Mouse (Mus musculus): Measurements from ENCODE around the gene Tmem132a.

Tmem132a gene

DNA sequence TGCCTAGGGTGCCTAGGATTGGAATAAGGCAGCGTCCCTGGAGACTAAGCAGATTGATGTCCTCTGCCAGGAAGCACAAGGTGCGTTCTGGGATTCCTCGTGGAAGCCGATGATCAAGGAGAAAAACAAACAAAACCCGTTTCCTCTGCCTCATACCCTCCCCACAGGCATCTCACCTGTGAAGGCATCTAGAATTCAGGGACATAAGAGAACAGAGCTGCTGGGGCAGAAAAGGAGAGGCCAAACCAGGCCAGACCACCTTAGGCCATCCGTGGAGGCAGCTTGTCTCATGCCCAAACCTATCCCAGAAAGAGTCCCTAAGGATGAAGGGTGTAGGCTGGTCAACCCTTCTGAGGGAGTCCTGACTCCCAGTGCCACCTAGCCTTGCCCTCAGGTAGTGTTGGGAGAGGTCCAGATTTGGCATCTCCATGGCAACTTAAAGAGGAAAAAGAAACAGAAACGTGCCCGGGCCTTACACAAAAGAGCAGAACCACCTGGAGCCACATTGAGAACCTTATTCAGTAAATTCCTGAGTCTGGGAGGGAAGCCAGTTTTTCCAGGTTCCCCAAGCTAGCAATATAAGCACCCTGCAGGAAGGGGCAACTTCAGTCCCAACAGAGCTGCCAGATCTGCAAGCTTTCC lies at the start of gene Tmem132a:
Tmem132a (minus strand) TSS at position 55 of the 642 bp plus-strand sequence.
- no peak for DNase-seq

DNA sequence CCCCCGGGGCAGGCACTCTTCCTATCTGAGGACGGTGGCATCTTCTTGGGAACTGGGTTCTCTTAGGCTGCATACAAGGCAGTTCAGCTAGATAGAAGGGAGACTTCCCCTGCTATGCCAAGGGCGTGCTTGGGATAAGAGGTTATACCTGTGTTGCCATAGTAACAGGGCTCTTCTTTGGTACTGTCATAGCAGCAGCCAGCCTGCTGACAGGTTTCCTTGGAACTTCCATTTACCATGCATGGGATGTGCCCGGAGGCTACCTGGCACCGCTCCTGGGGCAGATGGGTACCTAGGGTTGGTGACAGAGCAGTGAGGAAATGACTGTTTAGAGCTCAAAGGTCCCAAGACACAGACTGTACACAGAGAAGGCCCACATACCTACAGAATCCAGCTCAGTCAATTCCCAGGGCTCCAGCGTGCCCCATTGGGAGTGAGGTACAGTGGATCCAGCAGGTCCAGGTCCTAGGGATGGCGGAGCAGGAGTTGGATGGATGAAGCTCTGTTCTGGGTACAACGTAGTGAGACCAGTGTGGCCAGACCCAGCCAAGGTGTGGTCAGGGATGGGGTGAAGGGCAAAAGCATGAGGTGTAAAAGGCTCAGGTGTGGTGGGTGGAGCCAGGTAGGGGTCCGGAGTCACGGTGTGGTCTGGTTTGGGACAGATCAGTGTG lies 48.7 kb upstream of the Tmem132a start:
- DNase-seq: no peak

DNA sequence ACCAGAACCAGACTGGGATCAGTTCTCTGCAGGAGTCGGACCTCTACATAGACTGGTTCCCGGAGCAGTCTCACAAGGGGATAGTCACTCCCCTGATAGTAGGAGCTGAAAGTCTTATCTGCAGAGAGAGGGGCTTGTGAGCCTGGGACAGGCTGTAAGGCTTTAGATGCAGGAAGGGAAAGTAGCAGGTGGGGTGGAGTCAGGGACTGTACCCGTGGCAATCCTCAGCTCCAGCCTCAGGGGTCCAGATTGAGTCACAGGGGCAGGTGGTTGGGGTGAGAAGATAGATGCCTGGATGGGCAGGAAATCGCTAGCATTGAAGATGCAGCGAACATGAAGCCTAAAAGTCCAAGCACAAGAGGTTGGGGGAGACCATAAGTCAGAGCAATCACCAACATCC lies 46.8 kb upstream of the Tmem132a start:
- DNase-seq: no peak

DNA sequence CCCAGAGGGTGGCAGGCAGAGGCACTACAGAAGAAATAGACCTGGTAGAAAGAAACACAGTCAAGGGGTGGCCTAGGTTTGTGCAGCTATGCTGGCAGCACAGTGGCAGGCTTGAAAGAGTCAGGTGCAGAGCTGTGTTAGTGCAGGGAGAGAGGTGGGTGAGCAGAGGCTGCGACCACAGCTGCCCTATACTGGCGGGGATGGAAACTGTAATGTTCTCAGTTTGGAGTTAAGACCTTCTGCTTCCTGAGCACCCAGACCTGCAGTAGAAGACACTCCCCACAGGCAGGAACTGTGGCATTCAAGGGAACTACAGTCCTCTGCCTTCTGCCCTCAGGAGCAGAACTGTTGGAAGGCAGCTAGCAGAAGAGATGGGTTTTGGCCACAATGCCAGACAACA lies 45.1 kb upstream of the Tmem132a start:
- no peak for DNase-seq

DNA sequence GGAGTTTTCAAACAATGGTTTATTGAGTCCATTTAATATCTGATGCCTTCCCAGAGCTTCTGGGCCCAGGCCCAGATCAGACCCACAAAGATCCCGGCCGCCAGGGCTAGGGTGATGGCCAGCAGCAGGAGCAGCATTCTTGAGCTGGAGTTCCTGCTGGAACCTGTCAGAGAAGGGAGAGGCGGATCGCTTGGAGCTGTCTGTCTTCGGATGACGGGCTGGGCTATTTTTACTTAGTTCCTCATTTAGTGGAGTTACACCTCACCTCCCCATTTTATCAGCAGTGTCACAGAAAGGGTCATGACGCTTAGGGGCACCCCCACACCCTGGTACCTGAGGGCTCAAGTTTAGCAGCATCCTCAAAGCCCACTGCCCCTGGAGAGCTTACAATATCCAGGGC lies 44.6 kb upstream of the Tmem132a start:
- no peak for DNase-seq

DNA sequence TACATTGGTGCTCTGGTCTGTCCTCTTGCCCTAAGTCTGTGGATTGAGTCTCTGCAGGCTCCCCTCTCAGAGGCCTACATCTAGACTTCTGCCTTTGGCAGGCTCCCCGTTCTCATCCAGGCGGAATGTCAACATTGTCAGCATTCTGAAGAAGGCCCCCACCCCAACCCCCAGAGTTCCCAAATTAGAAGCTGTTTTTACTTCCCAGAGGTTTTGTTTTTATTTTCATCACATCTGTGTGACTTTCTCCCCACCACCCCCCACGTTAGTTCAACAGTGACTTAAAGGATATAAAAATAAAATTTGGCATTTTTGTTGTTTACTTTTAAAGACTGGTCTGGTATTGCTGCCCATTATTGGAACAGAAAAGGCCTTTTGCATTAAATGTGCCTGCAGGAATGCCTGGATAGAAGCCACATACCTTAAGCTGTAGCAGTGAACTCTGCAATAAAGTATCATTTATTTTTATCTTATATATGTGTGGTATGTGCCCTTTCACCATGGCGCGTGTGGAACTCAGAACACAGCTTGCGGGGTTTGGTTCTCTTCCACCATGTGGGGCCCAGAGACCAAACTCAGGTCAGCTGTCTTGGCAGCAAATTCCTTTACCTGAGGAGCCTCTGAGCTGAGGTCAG lies 39.5 kb upstream of the Tmem132a start:
- no peak for DNase-seq

DNA sequence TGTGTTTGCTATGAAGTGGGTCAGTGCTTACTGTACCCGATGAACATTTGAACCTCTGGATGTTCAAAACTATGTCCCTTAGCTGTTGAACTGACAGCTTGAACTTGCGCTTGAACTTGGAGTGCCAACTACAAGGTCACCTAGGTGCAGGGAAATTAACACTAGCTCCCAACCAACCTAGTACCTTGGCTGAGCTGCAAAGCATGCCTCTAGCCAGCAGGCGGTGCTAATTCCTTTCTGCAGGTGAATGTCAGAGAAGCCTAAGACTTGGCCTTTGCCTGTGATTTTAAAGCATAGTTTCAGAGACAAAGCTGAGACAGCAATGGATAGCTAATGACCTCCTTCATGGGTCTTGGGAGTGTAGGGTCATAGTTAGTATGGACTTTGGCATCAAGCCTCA lies 38.2 kb upstream of the Tmem132a start:
- DNase-seq: peak; percentile 49

DNA sequence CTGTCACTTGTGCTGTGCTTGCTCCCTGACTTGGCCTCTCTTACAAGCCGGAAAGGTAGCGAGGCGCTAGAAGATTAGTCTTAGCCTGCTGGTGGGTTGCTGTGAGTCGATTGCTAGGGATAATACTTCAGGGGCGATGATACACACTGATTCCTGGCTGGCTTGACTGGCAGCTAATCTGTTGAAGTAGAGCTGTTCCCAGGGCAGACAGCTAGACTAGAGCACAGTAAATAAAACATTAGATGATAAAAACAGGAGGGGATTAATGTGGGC lies 35.9 kb upstream of the Tmem132a start:
- no peak for DNase-seq

DNA sequence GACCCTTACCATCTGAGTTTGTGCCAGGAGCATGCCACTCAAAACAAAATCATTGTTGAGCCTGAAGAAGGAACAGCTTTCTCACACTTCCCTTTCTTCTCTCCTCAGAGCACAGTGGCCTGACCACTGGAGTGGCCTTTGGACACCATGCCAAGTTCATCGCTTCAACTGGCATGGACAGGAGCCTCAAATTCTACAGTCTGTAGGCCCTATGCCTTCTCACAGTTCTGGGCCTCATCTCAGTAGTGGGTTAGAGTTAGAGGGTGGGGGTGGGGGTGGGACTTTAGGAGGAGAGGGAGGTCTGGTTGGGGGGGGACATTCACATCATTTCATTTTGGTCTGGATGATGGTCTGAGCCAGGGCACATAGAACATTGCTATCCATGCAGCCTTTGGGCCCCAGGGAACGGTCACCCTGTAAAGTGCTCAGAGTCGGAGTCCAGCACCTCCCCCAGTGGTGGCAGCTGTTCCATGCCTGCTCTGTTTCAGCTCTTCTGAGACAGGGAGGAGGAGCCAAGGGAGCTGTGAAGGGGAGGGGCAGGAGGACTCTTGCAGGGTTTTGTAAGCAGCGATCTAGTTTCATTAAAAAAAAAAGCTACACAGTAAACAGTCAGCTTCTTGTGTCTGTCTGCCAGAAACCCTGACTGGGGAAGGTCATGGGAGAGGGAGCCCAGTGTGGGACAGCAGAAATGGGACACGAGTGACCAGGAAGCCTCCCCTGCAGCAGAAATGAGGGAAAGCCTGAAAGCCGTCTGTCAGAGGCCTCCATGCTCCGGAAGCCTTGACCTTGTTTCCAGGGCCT lies 35.4 kb upstream of the Tmem132a start:
- peak; percentile 38 for DNase-seq

DNA sequence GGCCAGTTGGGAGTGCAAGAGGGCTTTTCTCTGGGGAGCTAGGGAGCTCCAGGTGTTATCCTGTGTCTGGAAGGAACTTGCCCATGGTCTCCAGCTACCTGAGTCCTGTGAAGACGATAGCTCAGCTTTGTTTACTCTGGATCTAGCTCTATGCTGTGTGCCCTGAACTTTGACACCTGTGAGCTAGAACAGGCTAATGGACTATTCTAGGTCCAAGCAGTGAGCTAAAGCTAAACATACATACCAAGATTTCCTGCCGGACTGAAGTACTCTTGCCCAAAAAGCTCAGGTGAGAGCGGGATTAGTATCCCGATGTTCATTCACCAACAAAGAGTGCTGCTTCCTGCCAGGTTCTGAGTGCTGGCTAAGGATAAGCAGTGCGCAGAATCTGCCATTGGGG lies 34.8 kb upstream of the Tmem132a start:
- DNase-seq: no peak

DNA sequence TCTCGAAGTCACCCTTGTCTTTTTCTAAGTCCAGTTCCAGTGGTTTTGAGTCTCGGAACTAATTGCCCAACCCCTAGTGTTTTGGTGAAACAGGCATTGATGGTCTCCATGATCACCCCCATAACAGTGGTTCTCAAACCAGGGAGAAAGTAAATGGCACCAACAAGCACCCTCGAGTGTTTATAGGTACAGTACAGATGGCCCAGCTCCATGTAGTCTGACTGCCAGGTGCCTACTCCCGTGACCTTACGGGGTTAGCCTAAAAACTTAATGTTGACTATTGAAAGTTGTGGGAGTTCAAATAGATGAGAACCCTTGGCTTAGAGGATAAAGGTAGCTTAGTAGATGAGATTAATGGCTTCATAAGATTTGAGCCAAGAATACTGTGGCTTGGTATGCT lies 31.3 kb upstream of the Tmem132a start:
- no peak for DNase-seq

DNA sequence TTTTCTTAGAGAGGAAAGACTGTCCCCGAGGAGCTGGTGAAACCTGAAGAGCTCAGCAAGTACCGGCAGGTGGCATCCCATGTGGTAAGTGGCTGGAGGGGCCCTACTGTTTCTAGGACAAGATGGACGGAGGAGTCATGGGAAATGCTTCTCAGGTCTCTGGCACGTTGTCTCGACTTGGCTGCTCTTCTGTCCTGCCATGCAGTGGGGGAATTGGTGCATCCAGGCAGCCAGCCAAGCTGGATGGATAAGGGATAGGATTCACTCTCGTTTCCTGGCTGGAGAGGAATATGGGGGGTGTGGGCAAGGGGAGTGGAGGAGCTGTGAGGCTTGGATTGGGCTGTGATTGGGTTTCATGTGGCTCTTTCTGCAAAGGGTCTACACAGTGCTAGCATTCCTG lies 30.6 kb upstream of the Tmem132a start:
- no peak for DNase-seq

DNA sequence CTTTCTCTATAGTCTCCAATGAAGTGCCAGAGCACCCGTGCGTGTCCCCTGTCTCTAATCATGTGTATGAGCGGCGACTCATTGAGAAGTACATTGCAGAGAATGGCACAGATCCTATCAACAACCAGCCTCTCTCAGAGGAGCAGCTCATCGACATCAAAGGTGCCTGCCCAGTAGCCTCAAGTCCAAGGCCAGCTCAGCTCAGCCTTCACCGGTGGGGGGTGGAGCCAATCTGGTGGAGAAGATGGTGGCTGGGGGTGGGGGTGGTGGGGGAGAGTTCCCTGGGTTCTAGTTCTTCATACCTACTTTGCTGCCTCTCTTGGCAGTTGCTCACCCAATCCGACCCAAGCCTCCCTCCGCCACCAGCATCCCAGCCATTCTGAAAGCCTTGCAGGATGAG lies 27.8 kb upstream of the Tmem132a start:
- DNase-seq: no peak

DNA sequence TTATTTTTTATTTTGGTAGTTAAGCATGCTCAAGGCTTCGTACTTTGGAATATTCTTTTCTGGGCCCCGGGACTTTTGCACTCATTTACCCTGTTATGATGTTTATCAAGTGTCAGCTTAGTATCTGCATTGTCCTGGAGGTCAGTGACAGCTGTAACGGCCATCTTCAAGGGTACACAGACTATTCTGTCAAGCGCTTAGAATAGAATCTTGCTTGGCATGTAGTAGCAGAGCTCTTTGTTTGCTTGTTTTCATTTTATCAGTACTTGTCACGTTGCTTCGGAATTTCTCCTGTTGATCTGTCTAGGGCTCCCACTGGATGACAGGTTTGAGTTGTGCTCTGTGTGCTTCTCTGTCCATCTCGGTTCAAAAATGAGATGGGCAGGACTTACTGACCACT lies 27.1 kb upstream of the Tmem132a start:
- DNase-seq: no peak

DNA sequence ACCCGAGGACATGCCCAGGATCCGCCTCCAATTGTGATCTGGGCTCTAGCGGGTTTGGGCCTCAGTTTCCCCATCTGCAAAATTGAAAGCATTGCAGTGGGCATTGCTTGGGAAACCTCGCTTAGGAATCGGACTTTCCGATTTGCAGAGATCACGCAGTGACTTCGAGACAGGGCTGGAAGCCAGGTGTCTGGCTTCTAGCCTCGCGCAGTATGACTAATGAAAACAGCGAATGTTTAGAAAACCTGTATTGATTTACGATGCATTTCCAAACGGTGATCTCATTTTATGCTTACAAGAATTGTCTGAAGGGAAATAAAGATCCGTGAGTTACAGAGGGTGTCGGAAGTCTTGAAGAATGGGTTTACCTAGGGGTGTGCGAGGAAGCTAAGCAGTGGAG lies 26.0 kb upstream of the Tmem132a start:
- DNase-seq: no peak

DNA sequence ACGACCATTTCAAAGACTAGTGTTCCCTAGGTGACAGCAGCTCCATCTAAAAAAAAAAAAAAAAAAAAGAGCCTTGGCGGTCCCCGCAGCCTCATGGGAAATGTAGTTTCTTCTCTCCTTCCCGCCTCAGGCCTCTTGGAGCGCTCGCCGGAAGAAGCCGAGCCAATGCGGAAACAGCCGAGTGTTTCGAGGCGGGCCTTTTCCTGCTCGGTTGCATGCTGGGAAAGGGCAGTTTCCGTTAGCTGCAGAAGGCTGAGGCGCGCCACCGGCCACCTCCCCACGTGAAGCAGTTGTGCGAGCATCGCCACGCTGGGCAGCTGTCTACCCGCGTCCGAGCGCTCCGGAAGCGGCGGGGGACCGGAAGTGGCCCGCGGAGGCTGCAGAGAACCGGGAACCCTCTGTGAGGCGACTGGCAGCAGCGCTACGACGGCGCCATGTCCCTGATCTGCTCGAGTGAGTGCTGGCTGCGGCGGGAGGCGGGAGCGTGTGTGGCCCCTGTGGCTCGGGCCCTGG lies 25.3 kb upstream of the Tmem132a start, which contains the start of gene Prpf19:
Prpf19 (plus strand) TSS at position 216 of the 513 bp plus-strand sequence.
- DNase-seq: peak; percentile 95

DNA sequence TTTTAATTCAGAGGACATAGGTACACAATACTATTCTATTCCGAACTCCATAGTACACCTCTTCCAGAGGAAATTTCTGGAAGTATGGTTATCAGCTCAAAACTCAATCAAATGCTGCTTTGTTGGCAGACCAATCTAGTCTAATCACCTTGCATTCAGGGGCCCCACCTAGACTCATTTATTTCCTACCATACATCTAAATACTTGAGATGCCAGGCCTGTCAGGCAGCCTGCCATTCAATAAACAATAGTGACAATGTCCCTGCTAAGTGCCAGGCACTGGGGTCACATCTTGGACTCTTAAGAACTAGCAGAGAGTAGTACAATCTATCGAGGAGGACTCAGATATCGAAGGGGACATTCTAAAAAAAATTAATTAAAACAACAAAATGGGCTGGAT lies 22.5 kb upstream of the Tmem132a start:
- DNase-seq: no peak

DNA sequence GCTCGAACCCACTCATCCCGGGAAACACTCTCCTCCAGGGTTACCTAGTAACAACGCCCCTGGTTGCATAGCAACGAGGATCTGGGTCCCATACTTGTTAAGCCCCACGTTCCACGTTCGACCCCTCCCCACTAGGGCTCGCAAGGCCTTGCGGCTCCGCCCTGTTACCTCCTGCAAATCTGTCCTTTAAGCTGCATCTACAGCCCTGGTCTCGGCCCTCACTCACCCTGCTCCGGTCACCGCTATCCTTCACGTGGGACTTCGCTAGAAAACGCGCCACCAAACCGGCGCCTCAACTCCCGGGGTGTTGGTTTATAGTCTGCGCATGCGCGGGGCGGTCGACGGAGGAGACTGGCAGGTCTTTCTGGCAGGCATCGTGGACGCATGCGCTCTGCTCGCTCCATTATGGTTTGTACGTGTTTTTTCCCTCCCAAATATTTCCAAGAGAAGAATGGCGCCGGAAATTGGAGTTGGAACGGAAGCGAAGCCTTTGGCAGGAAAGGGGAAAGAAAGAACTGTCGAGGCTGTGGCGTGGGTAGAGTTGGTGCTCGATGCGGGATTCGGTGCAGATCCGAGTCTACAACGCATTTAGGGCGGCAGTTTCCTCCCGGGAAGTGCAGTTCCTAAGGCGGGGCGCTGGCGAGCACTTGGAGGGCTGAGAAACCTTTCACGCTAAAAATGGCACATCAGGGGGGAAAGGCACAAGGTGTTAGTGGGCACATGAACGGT lies 11.8 kb upstream of the Tmem132a start, which contains the start of gene Tmem109:
Tmem109 (minus strand) TSS at position 576 of the 729 bp plus-strand sequence.
- peak; percentile 95 for DNase-seq

DNA sequence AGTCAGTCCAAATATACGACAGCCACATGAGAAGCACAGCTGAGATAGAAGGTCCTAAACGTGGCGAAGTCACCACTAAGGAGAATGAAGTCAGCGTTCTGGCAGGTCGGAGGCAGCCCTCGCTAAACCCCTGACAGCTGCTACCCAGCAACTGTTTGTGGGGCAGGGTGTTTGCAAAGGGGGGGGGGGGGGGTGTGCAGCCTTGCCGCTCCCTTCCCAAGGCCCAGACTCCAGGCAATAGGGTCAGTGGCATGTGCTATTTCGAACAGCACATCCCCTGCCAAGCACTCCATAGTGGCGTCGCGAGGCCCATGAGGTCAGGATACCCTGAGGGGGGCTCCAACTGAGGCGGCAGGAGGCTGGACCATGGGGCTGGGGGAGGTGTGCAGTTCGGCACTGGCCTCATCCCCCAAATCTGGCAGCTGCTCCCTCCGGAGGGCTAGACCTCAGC lies 11.3 kb upstream of the Tmem132a start:
- DNase-seq: no peak

DNA sequence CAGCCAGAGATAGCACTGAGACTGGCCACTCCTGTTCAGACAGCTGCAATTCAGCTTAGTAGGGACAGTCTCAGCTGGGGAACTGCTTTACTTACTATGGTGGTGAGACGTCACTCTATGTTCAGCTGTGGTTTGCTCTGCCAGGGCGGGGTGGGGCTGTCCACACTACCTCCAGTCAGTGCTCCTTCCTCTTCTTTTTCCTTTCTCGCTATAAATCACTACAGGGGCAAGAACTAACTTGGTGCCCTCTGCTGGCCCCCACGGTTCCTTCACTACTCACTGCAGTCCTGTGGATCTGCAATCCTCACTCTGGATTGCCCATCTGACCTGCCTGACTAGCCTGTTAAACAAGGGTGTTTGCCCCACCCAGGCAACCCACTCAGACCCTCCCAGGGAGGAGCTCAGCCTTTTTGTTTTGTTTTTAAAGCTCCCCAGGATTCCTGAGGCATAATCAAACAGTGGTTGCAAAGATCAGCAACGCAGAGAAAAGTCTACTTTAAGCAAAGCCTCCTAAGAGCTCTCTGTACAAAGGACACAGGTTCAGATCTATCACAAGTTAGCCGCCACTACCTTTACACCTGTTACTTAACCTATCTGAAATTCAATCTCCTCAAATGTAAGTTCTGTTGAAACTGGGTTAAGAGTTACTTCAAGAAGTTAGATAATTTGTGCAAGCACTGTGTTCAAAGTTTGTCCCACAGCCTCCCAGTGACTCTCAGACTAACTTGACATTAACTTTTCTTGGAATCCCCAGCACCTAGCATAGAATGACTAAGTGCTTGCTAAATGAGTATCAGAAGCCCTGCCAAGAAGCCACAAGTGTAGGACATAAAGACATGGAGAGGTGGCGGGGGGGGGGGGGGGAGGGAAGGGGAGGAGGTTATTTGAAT lies 10.6 kb upstream of the Tmem132a start:
- peak; percentile 19 for DNase-seq

DNA sequence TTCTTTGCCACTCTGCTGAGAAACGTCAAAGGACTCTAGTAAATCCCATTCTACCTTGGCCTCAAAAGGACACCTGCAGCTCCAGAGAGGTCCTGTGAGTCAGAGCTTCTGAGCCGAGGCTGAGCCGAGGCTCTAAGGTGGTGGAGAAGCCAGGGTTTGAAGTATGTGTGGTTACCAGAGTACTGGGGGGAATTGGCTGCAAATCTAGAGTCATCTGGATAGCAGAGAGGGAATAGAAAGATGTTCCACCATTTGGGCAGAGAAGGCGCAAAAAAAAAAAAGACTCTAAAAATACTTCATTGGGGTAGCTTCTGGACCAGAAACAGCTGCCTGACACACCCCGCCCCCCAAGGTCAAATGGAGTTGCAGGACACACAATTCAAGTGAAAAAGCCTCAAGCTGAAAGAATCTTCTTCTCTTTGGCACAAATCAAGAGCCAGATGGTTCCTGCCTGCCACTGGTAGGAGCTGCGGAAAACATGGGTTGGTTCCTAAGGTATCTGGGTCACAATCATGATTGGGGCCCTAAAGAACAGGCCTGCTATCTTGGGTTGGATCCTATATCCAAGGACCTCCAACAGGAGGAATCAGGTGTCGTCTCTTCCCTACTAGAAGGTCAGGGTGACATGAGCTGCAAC lies 8.6 kb upstream of the Tmem132a start:
- no peak for DNase-seq
